Mouse (Mus musculus) ovary, postnatal 36 days (tissue): ENCODE data around the gene Sdsl.

Source experiments
- DNase-seq: peaks from one replicate; pipeline ENCODE4 v3.0.0; 2022; ENCODE audit warnings: low spot score, mixed read lengths

The Sdsl gene

GRCm38 (mm10) chr5:120454756-120455337, 17.8 kb downstream of the Sdsl start:
- no peak for DNase-seq

- DNase-seq: no peak
Measured at GRCm38 (mm10) chr5:120447305-120447704, 25.3 kb downstream of the Sdsl start.

- peak; percentile 85 for DNase-seq
Measured at GRCm38 (mm10) chr5:120440733-120441132, 31.9 kb downstream of the Sdsl start.

DNA sequence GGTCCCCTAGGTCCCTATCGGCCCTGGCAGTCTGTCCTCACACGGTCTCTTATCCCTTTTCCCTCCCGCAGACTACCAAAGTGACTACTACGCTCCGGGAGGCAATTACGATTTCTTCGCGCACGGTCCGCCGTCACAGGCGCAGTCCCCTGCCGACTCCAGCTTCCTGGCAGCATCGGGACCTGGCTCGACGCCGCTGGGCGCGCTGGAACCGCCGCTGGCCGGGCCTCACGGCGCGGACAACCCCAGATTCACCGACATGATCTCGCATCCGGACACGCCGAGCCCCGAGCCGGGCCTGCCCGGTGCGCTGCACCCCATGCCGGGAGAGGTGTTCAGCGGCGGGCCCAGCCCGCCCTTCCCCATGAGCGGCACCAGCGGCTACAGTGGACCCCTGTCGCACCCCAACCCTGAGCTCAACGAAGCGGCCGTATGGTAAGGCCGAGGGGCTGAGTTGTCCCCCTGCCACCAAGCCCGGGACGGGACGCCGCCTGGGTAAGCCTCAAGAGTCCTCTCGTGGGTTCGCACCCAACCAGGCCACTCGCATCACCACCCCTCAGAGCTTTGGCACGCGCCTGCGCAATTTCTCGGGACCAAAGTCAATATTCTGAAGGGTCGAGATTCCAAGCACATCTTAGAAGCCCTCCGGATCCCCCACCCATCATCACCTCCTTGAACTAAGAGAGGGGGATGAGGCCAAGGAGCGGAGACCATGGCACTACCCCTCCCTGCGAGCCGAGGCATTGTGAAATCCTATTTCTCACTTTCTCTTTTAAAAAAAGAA, 32.5 kb downstream of the Sdsl start:
- DNase-seq: no peak

DNA sequence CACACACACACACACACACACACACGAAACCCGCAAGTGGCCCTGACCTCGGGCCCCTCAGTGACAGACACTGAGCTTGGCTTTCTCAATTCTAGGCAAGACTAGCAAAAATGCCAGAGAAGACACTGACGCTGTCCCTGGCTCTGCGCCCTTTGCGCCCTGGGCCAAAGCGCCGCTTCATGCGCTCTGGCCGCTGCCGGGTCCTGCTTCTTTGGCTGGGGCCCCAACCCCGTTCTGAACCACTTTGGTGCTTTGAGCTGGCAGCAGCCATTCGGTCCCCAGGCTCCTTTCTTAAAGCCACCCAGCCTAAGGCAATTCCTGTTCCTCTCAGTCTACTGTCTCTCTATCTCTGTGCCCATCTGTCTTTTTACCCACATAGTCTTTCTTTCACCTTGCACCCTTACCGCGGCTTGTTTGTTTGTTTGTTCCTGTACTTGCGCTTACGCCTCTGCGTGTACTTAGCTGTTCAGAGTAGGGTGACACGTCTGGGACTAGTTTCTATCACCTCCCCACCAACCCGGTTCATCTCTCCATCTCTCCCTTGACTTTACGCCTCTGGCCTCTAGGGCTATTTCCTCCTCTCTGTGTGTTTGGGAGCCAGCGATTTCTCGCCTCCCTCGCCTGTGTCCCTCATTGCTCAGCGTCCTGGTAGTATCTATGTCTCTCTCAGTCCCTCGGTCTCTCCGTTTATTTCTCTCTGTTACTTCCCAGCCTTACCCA, 33.5 kb downstream of the Sdsl start:
- no peak for DNase-seq

- DNase-seq: no peak
Measured at GRCm38 (mm10) chr5:120438469-120438868, 34.1 kb downstream of the Sdsl start.

- no peak for DNase-seq
Measured at GRCm38 (mm10) chr5:120437986-120438385, 34.6 kb downstream of the Sdsl start.

DNA sequence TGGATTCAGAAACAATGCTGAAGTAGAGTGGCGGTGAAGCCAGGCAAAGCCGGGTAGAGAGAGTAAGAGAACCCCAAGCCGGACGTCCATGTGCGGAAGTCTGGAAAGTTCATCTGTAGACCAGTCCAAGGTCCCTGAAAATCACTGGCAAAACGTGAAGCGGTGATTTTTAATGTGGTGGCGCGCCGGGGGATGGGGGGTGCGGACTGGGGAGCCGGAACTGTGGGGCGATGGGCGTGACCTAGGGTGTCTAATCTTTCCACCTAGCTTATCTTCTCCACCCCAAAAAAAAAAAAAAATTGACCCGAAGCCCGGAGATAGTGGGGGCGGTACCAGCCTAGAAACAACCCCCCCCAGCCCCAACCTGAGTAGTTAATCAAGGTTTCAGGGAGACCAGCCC, 35.1 kb downstream of the Sdsl start:
- DNase-seq: no peak

GRCm38 (mm10) chr5:120436885-120437495, 35.6 kb downstream of the Sdsl start:
- DNase-seq: no peak

- no peak for DNase-seq
Measured at GRCm38 (mm10) chr5:120435731-120436501, 36.7 kb downstream of the Sdsl start.

GRCm38 (mm10) chr5:120435006-120435681, 37.5 kb downstream of the Sdsl start:
- DNase-seq: no peak

- DNase-seq: no peak
Measured at GRCm38 (mm10) chr5:120434231-120434735, 38.3 kb downstream of the Sdsl start.

- DNase-seq: no peak
Measured at GRCm38 (mm10) chr5:120433135-120433760, 39.4 kb downstream of the Sdsl start.

DNA sequence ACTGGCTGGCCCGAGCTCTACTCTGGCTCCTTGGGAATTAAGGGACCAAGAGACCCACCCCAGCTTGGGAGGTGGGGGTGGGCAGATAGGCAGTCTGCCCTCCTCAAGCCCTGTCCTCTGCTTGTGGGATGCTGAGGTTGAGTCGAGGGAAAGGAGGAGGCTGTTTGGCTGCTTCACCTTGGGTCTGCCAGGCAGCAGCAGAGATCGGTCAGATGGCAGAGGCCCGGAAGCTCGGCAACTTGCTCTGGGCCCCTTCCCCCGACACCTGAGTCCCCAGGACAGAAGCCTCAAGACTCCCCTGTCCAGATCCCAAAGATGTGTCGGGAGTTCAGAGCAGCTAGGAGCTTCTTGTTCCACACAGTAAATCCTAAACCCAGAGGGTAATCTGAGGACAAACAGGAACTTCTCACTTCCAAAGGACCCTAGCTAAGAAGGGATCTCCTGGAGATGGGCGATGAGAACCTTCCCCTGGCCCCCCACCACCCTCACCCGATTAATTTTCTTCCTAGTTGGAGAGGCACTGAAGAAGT, 40.1 kb downstream of the Sdsl start:
- DNase-seq: no peak

- no peak for DNase-seq
Measured at GRCm38 (mm10) chr5:120431649-120432485, 40.7 kb downstream of the Sdsl start, which contains the start of gene Lhx5. Gene Lhx5 (plus strand): TSS chr5:120431699.

DNA sequence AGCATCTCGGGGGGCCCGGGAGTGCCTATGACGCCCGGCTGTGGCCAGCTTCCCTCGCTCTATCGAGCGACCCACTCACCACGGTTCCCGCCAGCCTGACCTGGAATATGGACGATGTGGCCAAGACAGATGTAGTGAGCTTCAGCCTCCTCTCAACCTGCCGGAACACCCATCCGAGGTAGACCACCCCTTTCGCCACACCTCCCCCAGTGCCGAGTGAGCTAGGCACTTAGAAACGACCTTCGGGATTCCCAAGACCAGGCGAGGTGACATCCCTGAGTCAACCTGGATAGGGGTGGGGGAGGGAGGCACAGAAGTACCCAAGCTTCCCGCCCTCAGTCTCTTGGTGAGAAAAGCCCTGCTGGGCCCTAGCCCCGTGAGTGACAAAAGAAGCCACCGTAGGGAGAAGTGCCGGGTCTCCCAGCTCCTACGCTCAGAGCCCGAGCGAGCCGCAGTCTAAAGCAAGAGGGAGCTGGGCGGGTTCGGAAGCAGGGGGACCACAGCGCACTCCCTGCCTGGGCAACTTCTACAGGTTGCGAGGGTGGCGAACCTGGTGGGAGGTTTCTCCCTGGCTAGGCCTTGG, 41.5 kb downstream of the Sdsl start:
- DNase-seq: no peak

GRCm38 (mm10) chr5:120429692-120430091, 42.9 kb downstream of the Sdsl start:
- DNase-seq: no peak

DNA sequence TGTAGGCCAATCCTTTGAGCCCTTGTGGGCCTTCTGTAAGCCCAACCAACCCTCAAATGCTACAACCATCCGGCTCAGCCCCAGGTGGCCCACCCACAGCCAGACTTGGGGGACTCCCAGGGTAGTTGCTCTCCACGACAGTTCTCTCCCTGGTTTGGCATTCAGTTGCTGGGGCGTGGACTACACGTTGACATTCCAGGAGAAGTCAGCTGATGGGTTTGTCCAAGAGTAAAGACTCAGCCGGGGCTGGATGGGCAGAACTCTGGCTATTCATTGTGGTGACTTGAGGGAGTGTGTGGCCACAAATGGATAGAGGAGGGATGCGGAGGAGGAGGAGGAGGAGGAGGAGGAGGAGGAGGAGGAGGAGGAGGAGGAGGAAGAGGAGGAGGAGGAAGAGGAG, 43.6 kb downstream of the Sdsl start:
- DNase-seq: no peak
